Mouse (Mus musculus) hindbrain, embryonic 10.5 days (tissue): ENCODE measurements around the gene Sdhc. TPM values are rescaled to one million over a fixed set of nuclear protein-coding genes. Genes with fewer than 3 reads are reported as not detected.
A peak's percentile ranks its signal among the peaks of the same experiment; 100 is the strongest.

Experiments used
- DNase-seq: peaks from one replicate; pipeline ENCODE4 v3.0.0-alpha.2; 2017; ENCODE audit warnings: low spot score
- H3K27ac ChIP-seq: fragments of 300-500 bp; sonication (generic); 2 replicates; pipeline ENCODE4 v1.5.1; 2016; ENCODE audit warnings: mild to moderate bottlenecking, moderate library complexity
- H3K27me3 ChIP-seq: fragments of 300-500 bp; sonication (generic); 2 replicates; pipeline ENCODE4 v1.6.1; 2016; ENCODE audit warnings: mild to moderate bottlenecking; ENCODE audit not compliant: poor library complexity, insufficient read depth, severe bottlenecking
- H3K36me3 ChIP-seq: fragments of 300-500 bp; sonication (generic); 2 replicates; pipeline ENCODE4 v1.6.1; 2016; ENCODE audit warnings: mild to moderate bottlenecking, moderate library complexity
- H3K4me1 ChIP-seq: fragments of 300-500 bp; sonication (generic); replicated peaks from 2 replicates; pipeline ENCODE4 v1.6.1; 2016; ENCODE audit warnings: mild to moderate bottlenecking
- H3K4me3 ChIP-seq: fragments of 300-500 bp; sonication (generic); 2 replicates; pipeline ENCODE4 v1.5.1; 2016; ENCODE audit warnings: mild to moderate bottlenecking, moderate library complexity
- H3K9me3 ChIP-seq: fragments of 300-500 bp; sonication (generic); 2 replicates; pipeline ENCODE4 v1.6.1; 2016; ENCODE audit warnings: mild to moderate bottlenecking, moderate library complexity
- whole genome bisulfite sequencing: fragments of 180-500 bp; shearing (Covaris S2); methylation state at CpG from one replicate; pipeline ENCODE4 v1.1.7; 2016; 5-methylcytosine and 5-hydroxymethylcytosine counted together
- polyA plus RNA-seq: library from polyadenylated mRNA; unstranded; fragments of >200 nt; fragmentation: Nextera tagmentation; extraction: Ambion mirVana; gene quantifications from 2 replicates; pipeline ENCODE4 v1.2.1, GENCODE M21; 2016

Sdhc gene
- polyA plus RNA-seq, 1 experiment from 2014 or later: 301 TPM

- peak overlapping the region; percentile 14; the same call in 1 of the 2 replicates for H3K4me3 ChIP-seq
- WGBS: 35% methylated on average over 13 of the region's 13 CpGs
- DNase-seq: peak; percentile 28
These were observed 37.7 kb upstream of the Sdhc start for GRCm38 (mm10) chr1:171187851-171188700.

GRCm38 (mm10) chr1:171185655-171186054 lies 35.3 kb upstream of the Sdhc start:
- peaks cover 43% of the 10 kb centered on the region for H3K4me1 ChIP-seq
- DNase-seq: no peak
- WGBS: 75% methylated on average over 8 of the region's 8 CpGs
- H3K36me3 ChIP-seq: no peaks in the 10 kb centered on the region
- peaks cover 17% of the 10 kb centered on the region for H3K27me3 ChIP-seq
- H3K4me3 ChIP-seq: no peak overlapping the region
- H3K9me3 ChIP-seq: no peaks in the 10 kb centered on the region
- H3K27ac ChIP-seq: no peak overlapping the region

More at GRCm38 (mm10) chr1:171187851-171188700, 37.7 kb upstream of the Sdhc start:
- Histone ChIP-seq H3K27me3 (peaks cover 41% of the 10 kb centered on the region), H3K36me3 (no peaks in the 10 kb centered on the region), H3K27ac (peak overlapping the region; percentile 80), H3K9me3 (no peaks in the 10 kb centered on the region), H3K4me1 (peaks cover 51% of the 10 kb centered on the region)

GRCm38 (mm10) chr1:171184314-171184713 lies 33.9 kb upstream of the Sdhc start:
- no peaks in the 10 kb centered on the region for H3K9me3 ChIP-seq
- peaks cover 36% of the 10 kb centered on the region for H3K4me1 ChIP-seq
- no peaks in the 10 kb centered on the region for H3K36me3 ChIP-seq
- H3K27me3 ChIP-seq: peaks cover 4% of the 10 kb centered on the region; the same call in 1 of the 2 replicates
- 88% methylated on average over 7 of the region's 7 CpGs for WGBS
- no peak for DNase-seq
- H3K27ac ChIP-seq: no peak overlapping the region
- no peak overlapping the region for H3K4me3 ChIP-seq

- WGBS: 76% methylated on average over 3 of the region's 3 CpGs
- Histone ChIP-seq H3K4me1 (peaks cover 29% of the 10 kb centered on the region), H3K27ac (peak overlapping the region; percentile 12; the same call in 1 of the 2 replicates), H3K27me3 (0 out of 2 replicates have a peak, but pooled peaks cover 3% of the 10 kb centered on the region), H3K4me3 (no peak overlapping the region), H3K9me3 (no peaks in the 10 kb centered on the region), H3K36me3 (no peaks in the 10 kb centered on the region)
- no peak for DNase-seq
These were observed 33.2 kb upstream of the Sdhc start for GRCm38 (mm10) chr1:171183620-171184019.

GRCm38 (mm10) chr1:171183025-171183424 lies 32.6 kb upstream of the Sdhc start:
- Histone ChIP-seq H3K27ac (no peak overlapping the region), H3K4me1 (peaks cover 23% of the 10 kb centered on the region), H3K27me3 (0 out of 2 replicates have a peak, but pooled peaks cover 3% of the 10 kb centered on the region), H3K9me3 (no peaks in the 10 kb centered on the region), H3K36me3 (no peaks in the 10 kb centered on the region), H3K4me3 (no peak overlapping the region)
- no peak for DNase-seq
- 81% methylated on average over 3 of the region's 3 CpGs for WGBS

GRCm38 (mm10) chr1:171179487-171180171 lies 29.2 kb upstream of the Sdhc start:
- Histone ChIP-seq H3K4me1 (no peaks in the 10 kb centered on the region), H3K9me3 (no peaks in the 10 kb centered on the region), H3K4me3 (no peak overlapping the region), H3K36me3 (no peaks in the 10 kb centered on the region), H3K27me3 (no peaks in the 10 kb centered on the region), H3K27ac (no peak overlapping the region)
- 86% methylated on average over 5 of the region's 5 CpGs for WGBS
- no peak for DNase-seq

- DNase-seq: no peak
- Histone ChIP-seq H3K4me1 (no peaks in the 10 kb centered on the region), H3K9me3 (no peaks in the 10 kb centered on the region), H3K4me3 (no peak overlapping the region), H3K27ac (no peak overlapping the region), H3K36me3 (no peaks in the 10 kb centered on the region), H3K27me3 (no peaks in the 10 kb centered on the region)
- WGBS: 97% methylated on average over 8 of the region's 8 CpGs
These were observed 22.4 kb upstream of the Sdhc start for GRCm38 (mm10) chr1:171172779-171173178.

- no peaks in the 10 kb centered on the region for H3K9me3 ChIP-seq
- no peak overlapping the region for H3K4me3 ChIP-seq
- H3K4me1 ChIP-seq: no peaks in the 10 kb centered on the region
- no peaks in the 10 kb centered on the region for H3K36me3 ChIP-seq
- H3K27me3 ChIP-seq: no peaks in the 10 kb centered on the region
- WGBS: 60% methylated on average over 3 of the region's 3 CpGs
- peak overlapping the region; percentile 3; the same call in 1 of the 2 replicates for H3K27ac ChIP-seq
- no peak for DNase-seq
These were observed 20.7 kb upstream of the Sdhc start for GRCm38 (mm10) chr1:171171138-171171537.

- H3K9me3 ChIP-seq: no peaks in the 10 kb centered on the region
- H3K4me1 ChIP-seq: no peaks in the 10 kb centered on the region
- H3K36me3 ChIP-seq: no peaks in the 10 kb centered on the region
- H3K27me3 ChIP-seq: no peaks in the 10 kb centered on the region
- H3K4me3 ChIP-seq: no peak overlapping the region
- H3K27ac ChIP-seq: no peak overlapping the region
- no peak for DNase-seq
- 75% methylated on average over 3 of the region's 3 CpGs for WGBS
These were observed 19.5 kb upstream of the Sdhc start for GRCm38 (mm10) chr1:171169913-171170312.

- no peak for DNase-seq
- H3K9me3 ChIP-seq: no peaks in the 10 kb centered on the region
- 88% methylated on average over 12 of the region's 12 CpGs for WGBS
These were observed 18.5 kb upstream of the Sdhc start for GRCm38 (mm10) chr1:171168906-171169305.

GRCm38 (mm10) chr1:171165629-171166345 lies 15.4 kb upstream of the Sdhc start:
- Histone ChIP-seq H3K4me3 (no peak overlapping the region), H3K4me1 (no peaks in the 10 kb centered on the region), H3K27me3 (peaks cover 19% of the 10 kb centered on the region), H3K9me3 (no peaks in the 10 kb centered on the region), H3K27ac (no peak overlapping the region), H3K36me3 (no peaks in the 10 kb centered on the region)
- 79% methylated on average over 5 of the region's 5 CpGs for WGBS
- DNase-seq: no peak

More at GRCm38 (mm10) chr1:171168906-171169305, 18.5 kb upstream of the Sdhc start:
- Histone ChIP-seq H3K4me3 (no peak overlapping the region), H3K27me3 (no peaks in the 10 kb centered on the region), H3K27ac (no peak overlapping the region), H3K36me3 (no peaks in the 10 kb centered on the region), H3K4me1 (no peaks in the 10 kb centered on the region)

- H3K4me1 ChIP-seq: peaks cover 15% of the 10 kb centered on the region
- no peak overlapping the region for H3K4me3 ChIP-seq
- H3K36me3 ChIP-seq: no peaks in the 10 kb centered on the region
- no peaks in the 10 kb centered on the region for H3K9me3 ChIP-seq
- DNase-seq: no peak
- no peak overlapping the region; the same call in 1 of the 2 replicates for H3K27ac ChIP-seq
- H3K27me3 ChIP-seq: peaks cover 34% of the 10 kb centered on the region
- 33% methylated on average over 3 of the region's 3 CpGs for WGBS
These were observed 13.9 kb upstream of the Sdhc start for GRCm38 (mm10) chr1:171164258-171164657.
